Mouse (Mus musculus) lung, adult 2 months (tissue): Measurements from ENCODE around the gene Zscan10.

Source experiments
- CTCF ChIP-seq: fragments of 200-500 bp; IDR thresholded peaks from 2 replicates; pipeline ENCODE4 v1.5.1; 2011; ENCODE audit warnings: mild to moderate bottlenecking, low read length, control low read depth; ENCODE audit not compliant: insufficient read depth
- POLR2A ChIP-seq: fragments of 200-500 bp; IDR thresholded peaks from 2 replicates; pipeline ENCODE4 v1.6.1; 2011; ENCODE audit warnings: low read depth, mild to moderate bottlenecking, control low read depth, low read length, borderline replicate concordance; ENCODE audit errors: extremely low read depth

DNA sequence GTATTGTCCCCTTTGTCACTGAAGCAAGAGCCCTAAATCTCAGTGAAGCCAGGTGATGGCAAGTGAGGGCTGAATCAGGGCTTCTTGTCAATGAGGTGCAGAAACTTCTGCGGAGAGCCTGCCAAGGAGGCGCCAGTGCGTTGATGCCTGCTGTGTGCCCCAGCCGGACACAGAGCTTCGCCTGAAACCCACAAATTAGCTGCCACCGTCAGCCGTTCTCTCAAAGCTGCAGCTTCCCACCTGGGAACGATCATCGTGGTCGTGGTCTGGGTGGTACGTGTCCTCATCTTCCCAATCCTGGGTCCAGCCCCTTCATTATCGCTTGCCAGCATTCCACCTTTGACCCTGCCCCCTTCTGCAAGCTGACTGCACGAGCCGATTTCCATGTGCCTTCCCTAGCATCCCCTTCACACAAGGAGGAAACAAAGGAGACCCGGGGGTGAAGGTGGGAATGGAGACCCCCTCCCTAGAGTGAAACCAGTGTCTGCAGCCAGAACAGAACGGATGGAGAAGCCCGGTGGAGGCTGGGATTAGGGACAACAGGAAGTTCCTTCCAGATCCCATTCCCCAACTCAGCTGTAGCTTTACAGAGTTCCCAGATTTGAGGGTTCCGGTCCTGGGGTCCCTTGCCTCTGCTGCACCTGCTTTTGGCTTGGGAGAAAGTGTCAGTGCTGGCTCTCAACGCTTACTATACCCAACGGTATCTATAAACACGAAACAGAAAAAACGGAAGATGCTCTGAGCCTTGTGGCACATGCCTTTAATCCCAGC, 14.8 kb upstream of the Zscan10 start:
- TF ChIP-seq CTCF, result no peak
- peak; percentile 49; the same call in 1 of the 2 replicates for TF ChIP-seq POLR2A
